Mouse (Mus musculus) cortical plate, adult 2 months (tissue): Measurements from ENCODE around the gene Spata21. TPM values are rescaled to one million over a fixed set of nuclear protein-coding genes. Genes with fewer than 3 reads are reported as not detected.

Source experiments
- H3K27ac ChIP-seq: fragments of 200-500 bp; 2 replicates; pipeline ENCODE4 v1.5.1; 2012; ENCODE audit warnings: low read length, control low read depth, inconsistent platforms; ENCODE audit not compliant: insufficient read depth
- H3K4me1 ChIP-seq: fragments of 200-500 bp; 2 replicates; pipeline ENCODE4 v1.6.1; 2011; ENCODE audit warnings: low read length; ENCODE audit not compliant: control insufficient read depth, insufficient read depth
- H3K4me3 ChIP-seq: fragments of 200-500 bp; 2 replicates; pipeline ENCODE4 v1.5.1; 2011; ENCODE audit warnings: mild to moderate bottlenecking, low read length, control low read depth; ENCODE audit not compliant: insufficient read depth
- CTCF ChIP-seq: fragments of 200-500 bp; IDR thresholded peaks from 2 replicates; pipeline ENCODE4 v1.5.1; 2011; ENCODE audit warnings: mild to moderate bottlenecking, control low read depth, low read length; ENCODE audit not compliant: insufficient read depth; ENCODE audit errors: extremely low read depth
- POLR2A ChIP-seq: fragments of 200-500 bp; IDR thresholded peaks from 2 replicates; pipeline ENCODE4 v1.6.1; 2011; ENCODE audit warnings: mild to moderate bottlenecking, low read length, control low read depth; ENCODE audit not compliant: insufficient read depth; ENCODE audit errors: extremely low read depth
- polyA plus RNA-seq: library from polyadenylated mRNA; depleted of rRNA; stranded (reverse); fragments of >200 nt; gene quantifications from 2 replicates; pipeline ENCODE4 v1.2.3, GENCODE M21; 2012

The Spata21 gene
- polyA plus RNA-seq, 1 experiment: 0.71 TPM

- TF ChIP-seq CTCF (no peak), POLR2A (no peak)
- Histone ChIP-seq H3K27ac (no peak overlapping the region), H3K4me1 (peaks cover 18% of the 10 kb centered on the region), H3K4me3 (no peak overlapping the region)
These were observed 30.6 kb downstream of the Spata21 start for GRCm38 (mm10) chr4:141118691-141119090.

- Histone ChIP-seq H3K4me1 (peaks cover 14% of the 10 kb centered on the region), H3K4me3 (no peak overlapping the region), H3K27ac (no peak overlapping the region)
- TF ChIP-seq CTCF (peak; percentile 65), POLR2A (no peak)
These were observed 32.6 kb downstream of the Spata21 start for GRCm38 (mm10) chr4:141120700-141121099.

- Histone ChIP-seq H3K4me1 (peaks cover 14% of the 10 kb centered on the region), H3K4me3 (no peak overlapping the region), H3K27ac (no peak overlapping the region)
- TF ChIP-seq CTCF: no peak
- no peak for TF ChIP-seq POLR2A
These were observed 34.5 kb downstream of the Spata21 start for GRCm38 (mm10) chr4:141122663-141123062.

GRCm38 (mm10) chr4:141123065-141123464, 34.9 kb downstream of the Spata21 start:
- TF ChIP-seq POLR2A: no peak
- no peak for TF ChIP-seq CTCF

GRCm38 (mm10) chr4:141129190-141129710, 41.1 kb downstream of the Spata21 start:
- Histone ChIP-seq H3K27ac (no peak overlapping the region), H3K4me3 (no peak overlapping the region)
- TF ChIP-seq POLR2A (no peak), CTCF (no peak)

More at GRCm38 (mm10) chr4:141123065-141123464, 34.9 kb downstream of the Spata21 start:
- Histone ChIP-seq H3K27ac (no peak overlapping the region), H3K4me3 (no peak overlapping the region), H3K4me1 (peaks cover 14% of the 10 kb centered on the region)

GRCm38 (mm10) chr4:141130704-141131342, 42.7 kb downstream of the Spata21 start:
- TF ChIP-seq POLR2A: no peak
- no peak for TF ChIP-seq CTCF
- H3K27ac ChIP-seq: peak overlapping the region; percentile 9; the same call in 1 of the 2 replicates
- no peak overlapping the region for H3K4me3 ChIP-seq
- H3K4me1 ChIP-seq: peaks cover 17% of the 10 kb centered on the region

More at GRCm38 (mm10) chr4:141129190-141129710, 41.1 kb downstream of the Spata21 start:
- peaks cover 10% of the 10 kb centered on the region for H3K4me1 ChIP-seq

- TF ChIP-seq POLR2A (no peak), CTCF (no peak)
- Histone ChIP-seq H3K4me1 (peaks cover 17% of the 10 kb centered on the region), H3K27ac (peak overlapping the region; percentile 9; the same call in 1 of the 2 replicates), H3K4me3 (no peak overlapping the region)
These were observed 43.5 kb downstream of the Spata21 start for GRCm38 (mm10) chr4:141131531-141132061.

- H3K4me3 ChIP-seq: no peak overlapping the region
- H3K27ac ChIP-seq: no peak overlapping the region
- no peak for TF ChIP-seq POLR2A
- no peak for TF ChIP-seq CTCF
- peaks cover 19% of the 10 kb centered on the region for H3K4me1 ChIP-seq
These were observed 44.1 kb downstream of the Spata21 start for GRCm38 (mm10) chr4:141132191-141132590.

- Histone ChIP-seq H3K4me1 (peaks cover 19% of the 10 kb centered on the region), H3K4me3 (no peak overlapping the region), H3K27ac (no peak overlapping the region)
- no peak for TF ChIP-seq POLR2A
- no peak for TF ChIP-seq CTCF
These were observed 45.1 kb downstream of the Spata21 start for GRCm38 (mm10) chr4:141133227-141133626.

- Histone ChIP-seq H3K27ac (peak overlapping the region; percentile 27; the same call in 1 of the 2 replicates), H3K4me3 (no peak overlapping the region), H3K4me1 (peaks cover 19% of the 10 kb centered on the region)
- TF ChIP-seq CTCF (no peak), POLR2A (no peak)
These were observed 45.9 kb downstream of the Spata21 start for GRCm38 (mm10) chr4:141134031-141134441.
